Mouse (Mus musculus): Measurements from ENCODE around the gene Spata25.

- no peak for TF ChIP-seq MAFK (IDR thresholded peaks at IDR 0.05; ENCODE audit: insufficient read depth, low read depth, low read length)
- TF ChIP-seq HCFC1 (IDR thresholded peaks at IDR 0.05; ENCODE audit: borderline replicate concordance, insufficient read depth, low read length): no peak
- TF ChIP-seq ZNF384 (IDR thresholded peaks at IDR 0.05; ENCODE audit: low read depth, low read length): no peak
These were observed 36.5 kb downstream of the Spata25 start for GRCm38 (mm10) chr2:164791841-164792261.

All from ES-E14 (cell line).